Mouse (Mus musculus) right cerebral cortex, postnatal 14 days (tissue): Measurements from ENCODE around the gene Xpa.
"Not testable (repeated sequence)": the region's sequence is repeated elsewhere in the genome, so short reads cannot be mapped to it uniquely, and the experiment has no call there.

ENCODE experiments used
- DNase-seq: peaks from one replicate; pipeline ENCODE4 v3.0.0; 2022

Gene Xpa

GRCm38 (mm10) chr4:46195781-46196487, at the start of gene Xpa:
Xpa (minus strand) TSS chr4:46196311.
- peak; percentile 97 for DNase-seq

DNA sequence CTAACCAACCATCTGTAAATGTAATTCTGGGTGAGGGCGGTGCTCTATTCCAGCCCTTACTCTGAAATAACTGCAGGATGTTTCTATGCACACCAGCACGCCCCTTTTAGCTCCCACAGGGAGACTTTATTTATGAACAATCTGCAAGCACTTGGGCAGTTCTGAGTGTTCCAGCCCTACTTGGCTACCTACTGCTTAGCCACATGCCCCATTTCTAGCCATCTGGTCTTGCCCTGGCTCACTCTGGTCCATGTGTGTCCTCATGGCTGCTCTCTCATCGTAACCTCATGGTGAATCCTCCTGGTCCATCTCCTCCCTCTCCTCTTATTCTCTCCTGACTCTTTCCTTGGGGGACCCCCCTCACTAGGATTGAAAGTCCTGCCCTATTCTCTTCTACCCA, 39.8 kb upstream of the Xpa start:
- no peak for DNase-seq

DNA sequence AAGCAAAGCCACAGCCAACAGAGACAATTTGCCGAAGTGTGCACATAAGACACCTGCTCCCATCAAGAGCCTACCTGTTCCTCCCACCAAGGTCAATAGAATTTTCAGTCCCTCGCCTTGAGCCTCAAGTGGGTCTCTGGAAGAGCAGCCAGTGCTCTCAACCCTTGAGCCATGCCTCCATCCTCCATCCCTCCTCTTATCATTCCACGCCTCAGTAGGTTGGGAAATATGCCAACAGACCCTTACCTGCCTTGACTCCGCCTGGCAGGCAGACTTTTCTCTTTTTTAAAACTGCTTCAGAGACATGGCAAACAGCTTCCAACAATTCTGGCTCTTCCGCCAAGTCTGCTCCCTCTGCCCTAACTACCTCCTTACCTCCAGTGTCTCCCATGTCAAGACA, 38.6 kb upstream of the Xpa start:
- DNase-seq = no peak

DNA sequence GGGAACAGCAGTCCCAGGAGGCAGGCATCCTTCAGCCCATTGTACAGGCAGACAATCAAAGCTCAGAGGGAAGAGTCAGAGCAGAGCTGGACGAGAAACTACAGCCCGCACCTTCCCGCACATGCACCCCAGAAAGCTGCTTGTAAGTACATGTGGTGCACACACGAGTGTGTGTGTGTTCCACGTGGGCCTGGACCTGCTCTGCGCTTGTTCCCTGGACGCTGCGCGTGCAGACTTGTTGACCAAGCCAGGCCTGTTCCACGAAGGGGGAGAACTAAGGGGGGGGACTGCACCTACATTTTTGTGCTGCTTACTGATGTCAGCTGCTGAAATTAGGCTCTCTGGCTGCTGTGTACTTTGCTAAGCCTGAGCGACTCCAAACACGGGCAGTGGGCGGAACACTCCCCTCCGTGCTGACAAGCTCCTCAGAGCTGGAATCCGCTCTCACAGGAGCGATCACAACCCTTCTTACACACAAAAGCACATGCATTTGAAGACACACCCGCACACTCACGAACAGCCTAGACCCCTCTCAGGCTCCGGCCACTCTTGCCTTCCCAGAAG, 30.9 kb upstream of the Xpa start:
- DNase-seq = peak; percentile 11

DNA sequence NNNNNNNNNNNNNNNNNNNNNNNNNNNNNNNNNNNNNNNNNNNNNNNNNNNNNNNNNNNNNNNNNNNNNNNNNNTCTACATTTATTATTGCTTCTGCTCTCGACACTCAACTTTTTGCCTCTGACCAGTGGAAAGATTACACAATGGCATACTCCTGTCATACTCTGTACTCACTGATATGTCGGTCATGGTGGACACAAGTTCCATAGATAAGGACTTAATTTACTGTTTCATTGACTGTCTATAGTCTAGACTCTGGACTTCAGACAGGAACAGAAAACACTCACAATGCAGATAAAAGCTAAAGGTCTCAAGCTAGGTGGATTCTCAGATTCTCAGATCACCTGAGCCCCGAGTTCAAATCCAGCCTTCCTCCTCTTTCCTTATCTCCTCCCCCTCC, 25.0 kb upstream of the Xpa start:
- DNase-seq = no peak

DNA sequence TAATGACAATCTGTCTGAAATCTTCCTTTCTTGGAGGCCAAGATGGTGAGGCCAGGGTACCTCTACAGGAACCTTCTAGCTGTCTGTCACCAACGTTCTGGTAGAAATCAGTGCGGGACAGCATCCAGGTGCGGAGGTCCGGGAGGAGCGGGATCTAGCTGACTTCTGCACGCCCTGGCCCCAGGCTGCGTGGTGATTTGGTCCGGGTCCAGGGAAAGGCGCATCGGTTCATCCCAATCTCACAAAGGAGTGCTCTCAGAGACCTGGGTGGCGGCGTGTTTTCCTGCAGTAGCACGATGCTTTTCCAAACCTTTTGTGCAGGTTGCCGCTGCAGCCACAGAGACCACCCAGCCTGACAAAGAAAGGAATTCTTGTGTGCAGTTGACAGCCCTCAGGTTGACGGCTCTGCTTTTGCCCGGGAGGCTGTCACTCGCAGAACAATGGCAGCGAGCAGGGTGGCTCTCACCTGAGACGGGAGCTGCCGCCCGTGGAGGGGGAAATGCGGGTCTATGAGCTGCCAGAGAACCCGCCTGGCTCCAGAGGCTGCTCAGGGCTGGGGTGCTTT, 6.5 kb upstream of the Xpa start:
- DNase-seq = peak; percentile 16

- peak; percentile 51 for DNase-seq
Observed at GRCm38 (mm10) chr4:46201834-46202561, 5.9 kb upstream of the Xpa start.

GRCm38 (mm10) chr4:46198064-46198463, 2.0 kb upstream of the Xpa start:
- no peak for DNase-seq

DNA sequence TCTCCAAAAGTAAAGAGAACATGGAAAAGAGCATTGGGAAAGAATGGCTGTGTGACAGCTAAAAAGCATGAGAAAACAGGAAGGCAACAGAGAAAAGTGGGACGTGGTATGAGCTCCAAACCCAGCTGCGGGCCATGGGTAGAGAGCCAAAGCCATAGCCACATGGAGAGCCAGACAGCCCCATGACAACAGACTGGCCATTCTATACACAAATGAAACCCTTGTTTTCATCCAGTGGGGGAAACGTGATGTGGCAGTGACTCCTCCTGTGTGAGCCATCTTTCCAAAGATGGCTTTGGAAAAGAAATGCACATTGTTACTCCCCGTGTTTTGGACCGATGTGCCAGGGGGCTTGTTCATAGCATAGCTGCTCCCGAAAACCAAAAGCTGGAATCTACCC, 402 bp upstream of the Xpa start:
- DNase-seq = no peak

- not testable (repeated sequence) for DNase-seq
Observed at GRCm38 (mm10) chr4:46192011-46192410, 4.1 kb downstream of the Xpa start.

- DNase-seq = no peak
Observed at GRCm38 (mm10) chr4:46186466-46186865, 9.6 kb downstream of the Xpa start.

GRCm38 (mm10) chr4:46185890-46186289, 10.2 kb downstream of the Xpa start:
- no peak for DNase-seq

- DNase-seq = no peak
Observed at GRCm38 (mm10) chr4:46185423-46185822, 10.7 kb downstream of the Xpa start.

DNA sequence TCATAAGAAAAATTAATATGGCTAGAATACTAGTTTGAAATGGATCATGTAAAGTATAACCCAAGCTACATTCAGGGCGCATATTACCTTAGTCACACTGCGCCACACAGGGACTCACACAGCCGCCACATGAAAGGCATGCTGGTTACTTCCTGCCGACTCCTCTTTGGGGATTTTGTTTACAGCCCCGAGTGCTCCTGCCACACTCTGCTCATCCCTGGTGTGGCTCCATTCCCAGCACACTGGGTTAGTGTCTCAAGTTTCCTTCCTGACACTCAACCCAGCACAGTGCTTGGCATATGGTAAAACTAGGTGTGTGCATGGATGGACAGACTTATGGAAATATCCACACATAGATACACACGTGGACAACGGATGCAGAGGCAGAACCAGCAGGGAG, 13.9 kb downstream of the Xpa start:
- DNase-seq = no peak

DNA sequence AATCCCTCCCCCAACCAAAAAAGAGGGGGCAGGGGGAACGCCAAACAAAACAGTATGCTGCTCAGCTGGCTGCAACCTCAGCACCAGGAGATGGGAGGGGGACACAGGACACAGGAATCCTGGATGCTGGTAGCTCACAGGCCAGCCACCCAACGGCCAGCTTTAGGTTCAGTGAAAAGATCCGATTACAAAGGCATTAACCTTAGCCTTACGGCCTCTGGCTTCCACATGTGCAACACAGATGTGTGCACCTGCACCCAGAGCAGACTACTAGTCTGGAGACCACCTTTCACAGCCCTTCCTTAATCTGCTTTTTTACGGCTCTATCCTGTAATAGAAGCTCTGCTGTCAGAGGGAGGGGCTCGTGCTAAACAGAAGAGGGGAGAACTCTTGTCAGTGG, 14.9 kb downstream of the Xpa start:
- no peak for DNase-seq

DNA sequence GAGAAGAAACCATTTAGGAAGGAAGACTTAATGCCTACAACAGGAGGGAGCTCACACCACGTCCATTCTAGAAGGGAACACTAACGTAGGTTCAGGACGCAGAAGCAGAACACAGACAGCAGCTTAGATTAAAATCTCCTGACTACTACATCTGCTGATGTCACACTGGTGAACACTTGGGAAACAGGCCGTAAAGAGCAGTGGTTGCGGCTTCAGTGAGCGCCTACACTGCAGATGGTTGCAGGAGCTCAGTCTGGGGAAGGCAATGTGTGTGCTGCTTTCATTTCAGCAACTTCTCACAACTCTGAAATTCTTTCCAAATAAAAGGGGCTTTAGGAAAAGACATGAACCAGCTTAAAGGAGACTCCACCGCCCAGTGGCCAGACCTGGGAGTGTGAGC, 18.6 kb downstream of the Xpa start:
- DNase-seq = no peak

- no peak for DNase-seq
Observed at GRCm38 (mm10) chr4:46177018-46177417, 19.1 kb downstream of the Xpa start.

DNA sequence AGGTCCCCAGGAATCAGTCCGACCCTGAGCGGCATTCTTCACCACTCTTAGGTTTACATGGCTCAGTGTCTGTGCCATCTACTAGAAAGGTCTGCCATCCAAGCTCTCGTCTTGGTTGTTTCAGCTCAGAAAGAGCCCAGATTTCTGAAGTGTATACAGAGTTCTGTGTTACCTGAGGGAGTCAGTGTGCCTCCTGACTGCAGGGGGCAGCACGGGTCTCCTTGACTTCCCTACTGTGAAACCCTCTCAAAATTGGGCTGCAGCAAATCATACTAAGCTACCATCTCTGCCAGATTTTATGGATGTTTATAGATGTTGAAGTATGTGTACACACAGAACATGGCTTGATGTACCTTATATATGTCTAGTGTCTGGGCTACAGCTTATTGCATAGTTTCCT, 19.8 kb downstream of the Xpa start:
- DNase-seq = peak; percentile 22

- no peak for DNase-seq
Observed at GRCm38 (mm10) chr4:46171761-46172160, 24.4 kb downstream of the Xpa start.

DNA sequence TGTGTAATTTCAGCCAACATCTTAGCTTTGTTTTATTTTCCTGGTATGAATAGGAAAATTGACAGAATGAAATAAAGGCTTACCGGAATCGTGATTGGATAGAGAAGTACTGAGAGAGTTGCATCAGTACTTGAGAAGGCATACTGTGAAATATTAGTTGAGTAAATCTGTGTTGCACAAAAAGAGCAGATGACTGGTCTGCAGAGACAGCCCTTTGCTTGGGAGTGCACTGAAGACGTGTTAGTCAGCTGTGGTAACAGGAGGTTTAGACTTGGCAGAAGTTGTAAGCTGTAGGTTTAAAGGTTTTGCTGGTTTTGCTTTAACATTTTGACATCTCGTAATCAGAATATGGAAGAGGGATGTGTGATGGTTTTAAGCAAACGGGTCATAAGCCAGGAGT, 30.3 kb downstream of the Xpa start:
- DNase-seq = no peak

DNA sequence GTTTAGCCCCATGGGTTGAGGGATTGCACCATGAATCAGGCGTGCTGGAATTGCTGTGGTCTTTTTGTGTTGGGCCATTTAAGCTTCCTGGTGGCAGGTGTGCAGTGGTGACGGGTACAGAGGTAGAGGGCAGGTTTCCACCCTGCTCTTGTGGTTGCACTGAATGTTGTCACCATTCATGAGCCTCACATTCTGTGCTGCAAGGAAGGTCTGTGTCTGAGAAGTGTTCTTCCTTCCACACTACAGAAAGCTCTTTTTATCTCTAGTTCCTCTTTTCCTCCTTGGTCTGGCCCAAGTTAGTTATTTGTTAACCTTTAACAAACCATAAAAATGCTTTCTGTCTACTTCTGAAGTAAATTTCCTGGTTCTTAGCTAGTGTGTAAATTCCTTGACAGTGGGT, 32.1 kb downstream of the Xpa start:
- DNase-seq = no peak

GRCm38 (mm10) chr4:46151903-46152544, 44.1 kb downstream of the Xpa start:
- no peak for DNase-seq

- DNase-seq = no peak
Observed at GRCm38 (mm10) chr4:46146881-46147280, 49.2 kb downstream of the Xpa start.

DNA sequence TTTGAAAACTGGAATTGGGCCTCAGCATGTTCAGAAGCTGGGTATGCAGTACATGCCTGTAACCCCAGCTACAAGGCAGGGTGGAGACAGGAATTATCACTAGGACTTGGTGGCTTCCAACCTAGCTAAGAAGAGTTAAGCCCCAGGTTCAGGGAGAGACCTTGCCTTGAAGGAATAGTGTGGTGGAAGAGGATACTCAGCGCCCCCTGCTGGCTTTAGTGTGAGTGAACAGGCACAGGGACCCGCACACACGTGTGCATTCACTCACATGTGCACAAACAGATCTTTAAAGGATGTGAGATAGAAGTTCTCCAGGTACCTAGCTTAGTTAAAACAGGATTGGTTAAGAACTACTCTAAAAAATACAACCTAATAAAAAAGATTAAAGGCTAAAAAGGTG, 51.8 kb downstream of the Xpa start:
- no peak for DNase-seq
